Mouse (Mus musculus): Measurements from ENCODE around the gene Gjd3. TPM values are rescaled to one million over a fixed set of nuclear protein-coding genes. Genes with fewer than 3 reads are reported as not detected.

Gene Gjd3
- polyA plus RNA-seq, 1 experiment from 2014 or later: 4.4 TPM

GRCm38 (mm10) chr11:98979356-98979755, 3.5 kb downstream of the Gjd3 start:
- Histone ChIP-seq H3K4me2 (no peak overlapping the region), H3K9ac (no peak overlapping the region), H3K36me3 (peaks cover 8% of the 10 kb centered on the region), H3K4me3 (no peak overlapping the region), H3K9me3 (replicated peaks) (no peaks in the 10 kb centered on the region), H3K4me1 (replicated peaks) (peaks cover 22% of the 10 kb centered on the region), H3K27ac (no peak overlapping the region), H3K27me3 (peaks cover 13% of the 10 kb centered on the region)
- no peak for ATAC-seq (replicated peaks; ENCODE audit: insufficient number of reproducible peaks, insufficient read depth, low FRiP score, low read depth)
- whole genome bisulfite sequencing: 69% methylated on average over 4 of the region's 5 CpGs

DNA sequence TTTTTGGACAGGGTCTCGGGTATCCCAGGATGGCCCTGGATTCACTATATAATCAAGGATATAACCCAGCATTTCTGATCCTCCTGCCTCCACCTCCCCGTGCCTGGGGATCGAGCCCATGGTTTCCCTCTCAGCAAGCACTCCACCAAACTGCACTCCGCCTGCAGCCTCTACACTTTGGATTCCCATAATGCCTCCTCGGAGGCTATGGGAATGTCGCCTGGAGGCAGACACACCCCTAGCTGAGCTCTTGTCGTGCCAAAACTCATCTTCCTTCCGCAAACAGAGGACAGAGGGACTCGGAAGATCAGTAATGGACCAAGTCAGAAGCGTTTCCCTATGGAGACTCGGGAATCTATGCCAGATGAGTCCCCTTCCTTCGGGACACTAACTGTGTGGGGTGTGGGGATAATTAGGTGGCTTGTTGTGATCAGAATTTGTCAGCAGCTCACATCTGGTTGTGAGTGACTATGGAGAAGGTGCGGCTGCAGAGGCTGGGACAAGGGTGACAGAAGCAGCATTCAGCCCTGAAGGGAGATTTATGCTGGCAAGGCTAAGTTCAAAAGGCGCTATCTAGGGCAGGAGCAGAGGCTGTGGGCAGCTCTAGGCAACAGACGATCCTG, 4.2 kb downstream of the Gjd3 start:
- Histone ChIP-seq H3K9ac (no peak overlapping the region), H3K27me3 (peaks cover 13% of the 10 kb centered on the region), H3K4me1 (replicated peaks) (peaks cover 24% of the 10 kb centered on the region), H3K4me3 (no peak overlapping the region), H3K27ac (no peak overlapping the region), H3K36me3 (peaks cover 15% of the 10 kb centered on the region), H3K9me3 (replicated peaks) (no peaks in the 10 kb centered on the region), H3K4me2 (no peak overlapping the region)
- no peak for ATAC-seq (replicated peaks; ENCODE audit: insufficient number of reproducible peaks, insufficient read depth, low FRiP score, low read depth)
- WGBS: 45% methylated on average over 15 of the region's 15 CpGs

- Histone ChIP-seq H3K9me3 (replicated peaks) (no peaks in the 10 kb centered on the region), H3K36me3 (peaks cover 48% of the 10 kb centered on the region), H3K4me2 (no peak overlapping the region), H3K9ac (no peak overlapping the region), H3K27me3 (peaks cover under 1% of the 10 kb centered on the region; the same call in 1 of the 2 replicates), H3K4me1 (replicated peaks) (peaks cover 22% of the 10 kb centered on the region), H3K4me3 (no peak overlapping the region), H3K27ac (no peak overlapping the region)
- no peak for ATAC-seq (replicated peaks; ENCODE audit: insufficient number of reproducible peaks, insufficient read depth, low FRiP score, low read depth)
- 45% methylated on average over 5 of the region's 5 CpGs for WGBS
Observed at GRCm38 (mm10) chr11:98974871-98975719, 7.7 kb downstream of the Gjd3 start.

- Histone ChIP-seq H3K4me3 (no peak overlapping the region), H3K4me2 (no peak overlapping the region), H3K36me3 (peaks cover 53% of the 10 kb centered on the region), H3K27me3 (no peaks in the 10 kb centered on the region), H3K27ac (no peak overlapping the region), H3K9me3 (replicated peaks) (no peaks in the 10 kb centered on the region), H3K4me1 (replicated peaks) (peaks cover 31% of the 10 kb centered on the region), H3K9ac (no peak overlapping the region)
- 80% methylated on average over 6 of the region's 6 CpGs for WGBS
- no peak for ATAC-seq (replicated peaks; ENCODE audit: insufficient number of reproducible peaks, insufficient read depth, low FRiP score, low read depth)
Observed at GRCm38 (mm10) chr11:98974213-98974612, 8.6 kb downstream of the Gjd3 start.

GRCm38 (mm10) chr11:98973584-98973983, 9.2 kb downstream of the Gjd3 start:
- no peaks in the 10 kb centered on the region for H3K27me3 ChIP-seq
- 79% methylated on average over 14 of the region's 14 CpGs for WGBS
- H3K4me1 ChIP-seq (replicated peaks): peaks cover 37% of the 10 kb centered on the region
- H3K4me3 ChIP-seq: no peak overlapping the region
- H3K9ac ChIP-seq: no peak overlapping the region
- no peak overlapping the region for H3K27ac ChIP-seq
- ATAC-seq (replicated peaks; ENCODE audit: insufficient number of reproducible peaks, insufficient read depth, low FRiP score, low read depth): no peak
- no peak overlapping the region for H3K4me2 ChIP-seq
- H3K36me3 ChIP-seq: peaks cover 56% of the 10 kb centered on the region
- no peaks in the 10 kb centered on the region for H3K9me3 ChIP-seq (replicated peaks)

GRCm38 (mm10) chr11:98972801-98973360, 9.9 kb downstream of the Gjd3 start:
- Histone ChIP-seq H3K27ac (no peak overlapping the region), H3K9me3 (replicated peaks) (no peaks in the 10 kb centered on the region), H3K4me2 (no peak overlapping the region), H3K36me3 (peaks cover 63% of the 10 kb centered on the region), H3K27me3 (no peaks in the 10 kb centered on the region), H3K4me1 (replicated peaks) (peaks cover 44% of the 10 kb centered on the region), H3K4me3 (no peak overlapping the region), H3K9ac (no peak overlapping the region)
- ATAC-seq (replicated peaks; ENCODE audit: insufficient number of reproducible peaks, insufficient read depth, low FRiP score, low read depth): no peak
- WGBS: 84% methylated on average over 9 of the region's 9 CpGs

- no peaks in the 10 kb centered on the region for H3K9me3 ChIP-seq (replicated peaks)
- H3K4me2 ChIP-seq: no peak overlapping the region
- no peak overlapping the region for H3K27ac ChIP-seq
- no peak overlapping the region for H3K4me3 ChIP-seq
- H3K4me1 ChIP-seq (replicated peaks): peaks cover 51% of the 10 kb centered on the region
- 53% methylated on average over 9 of the region's 9 CpGs for WGBS
- no peaks in the 10 kb centered on the region for H3K27me3 ChIP-seq
- no peak overlapping the region for H3K9ac ChIP-seq
- ATAC-seq (replicated peaks; ENCODE audit: insufficient number of reproducible peaks, insufficient read depth, low FRiP score, low read depth): peak; percentile 17; the same call in 1 of the 2 replicates
- H3K36me3 ChIP-seq: peaks cover 66% of the 10 kb centered on the region
Observed at GRCm38 (mm10) chr11:98972215-98972614, 10.6 kb downstream of the Gjd3 start.

- Histone ChIP-seq H3K4me1 (replicated peaks) (peaks cover 58% of the 10 kb centered on the region), H3K27ac (peak overlapping the region; percentile 27; the same call in 1 of the 2 replicates)
- ATAC-seq (replicated peaks; ENCODE audit: insufficient number of reproducible peaks, insufficient read depth, low FRiP score, low read depth): no peak
Observed at GRCm38 (mm10) chr11:98971316-98972031, 11.3 kb downstream of the Gjd3 start.

GRCm38 (mm10) chr11:98970191-98970925, 12.5 kb downstream of the Gjd3 start:
- WGBS: 73% methylated on average over 29 of the region's 29 CpGs
- H3K4me3 ChIP-seq: no peak overlapping the region
- H3K4me2 ChIP-seq: no peak overlapping the region
- 0 out of 2 replicates have a peak overlapping the region, but pooled peaks have one; percentile 27 for H3K27ac ChIP-seq
- peaks cover 70% of the 10 kb centered on the region for H3K4me1 ChIP-seq (replicated peaks)
- H3K36me3 ChIP-seq: peaks cover 71% of the 10 kb centered on the region
- H3K9ac ChIP-seq: no peak overlapping the region
- H3K9me3 ChIP-seq (replicated peaks): no peaks in the 10 kb centered on the region
- no peak for ATAC-seq (replicated peaks; ENCODE audit: insufficient number of reproducible peaks, insufficient read depth, low FRiP score, low read depth)
- no peaks in the 10 kb centered on the region for H3K27me3 ChIP-seq

More at GRCm38 (mm10) chr11:98971316-98972031, 11.3 kb downstream of the Gjd3 start:
- Histone ChIP-seq H3K27me3 (no peaks in the 10 kb centered on the region), H3K9me3 (replicated peaks) (no peaks in the 10 kb centered on the region), H3K4me2 (no peak overlapping the region), H3K9ac (no peak overlapping the region), H3K4me3 (no peak overlapping the region), H3K36me3 (peaks cover 71% of the 10 kb centered on the region)
- 67% methylated on average over 23 of the region's 23 CpGs for WGBS

DNA sequence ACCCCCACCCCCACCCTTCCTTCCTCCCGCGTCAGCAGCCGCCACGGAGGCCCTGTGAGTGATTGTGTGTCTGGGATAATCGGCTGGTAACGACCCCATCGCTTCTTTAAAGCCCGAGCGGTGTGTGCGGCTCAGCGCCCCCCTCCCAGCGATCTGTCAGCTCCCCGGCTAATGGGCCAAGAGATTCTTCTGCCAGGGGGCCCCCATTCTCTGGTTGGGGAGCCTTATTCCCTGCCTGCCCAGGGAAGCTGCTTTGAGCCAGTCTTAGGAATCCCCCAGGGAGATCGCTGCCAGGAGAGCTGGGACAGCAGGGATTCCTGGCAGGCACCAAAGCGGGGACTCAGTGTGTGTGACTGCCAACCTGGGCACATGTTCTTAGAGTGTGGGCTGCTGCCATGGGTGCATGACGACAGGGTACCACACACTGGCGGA, 13.3 kb downstream of the Gjd3 start:
- WGBS: 41% methylated on average over 17 of the region's 17 CpGs
- ATAC-seq (replicated peaks; ENCODE audit: insufficient number of reproducible peaks, insufficient read depth, low FRiP score, low read depth): no peak
- Histone ChIP-seq H3K9me3 (replicated peaks) (no peaks in the 10 kb centered on the region), H3K4me1 (replicated peaks) (peaks cover 78% of the 10 kb centered on the region), H3K4me3 (no peak overlapping the region), H3K27me3 (no peaks in the 10 kb centered on the region), H3K4me2 (no peak overlapping the region; the same call in 1 of the 2 replicates), H3K36me3 (peaks cover 64% of the 10 kb centered on the region), H3K27ac (peak overlapping the region; percentile 48; the same call in 1 of the 2 replicates), H3K9ac (no peak overlapping the region)

All from heart, embryonic 15.5 days (tissue).